Mouse (Mus musculus) testis, adult 2 months (tissue): Measurements from ENCODE around the gene Ddx10. TPM values are rescaled to one million over a fixed set of nuclear protein-coding genes. Genes with fewer than 3 reads are reported as not detected.

ENCODE experiments used
- H3K27ac ChIP-seq: fragments of 200-500 bp; 2 replicates; pipeline ENCODE4 v1.5.1; 2012; ENCODE audit warnings: low read depth, low read length; ENCODE audit not compliant: control insufficient read depth, insufficient read depth
- H3K27me3 ChIP-seq: fragments of 200-500 bp; 2 replicates; pipeline ENCODE4 v1.6.1; 2012; ENCODE audit warnings: mild to moderate bottlenecking, low read length, moderate library complexity; ENCODE audit not compliant: control insufficient read depth, insufficient read depth
- H3K36me3 ChIP-seq: fragments of 200-500 bp; 2 replicates; pipeline ENCODE4 v1.6.1; 2012; ENCODE audit warnings: mild to moderate bottlenecking, low read length; ENCODE audit not compliant: control insufficient read depth, insufficient read depth
- H3K4me1 ChIP-seq: fragments of 200-500 bp; 2 replicates; pipeline ENCODE4 v1.6.1; 2012; ENCODE audit warnings: low read length; ENCODE audit not compliant: control insufficient read depth, insufficient read depth
- H3K4me3 ChIP-seq: fragments of 200-500 bp; 2 replicates; pipeline ENCODE4 v1.5.1; 2012; ENCODE audit warnings: low read depth, mild to moderate bottlenecking, low read length, moderate library complexity, mixed read lengths; ENCODE audit not compliant: control insufficient read depth
- CTCF ChIP-seq: fragments of 200-500 bp; IDR thresholded peaks from 2 replicates; pipeline ENCODE4 v1.5.1; 2012; ENCODE audit warnings: low read depth, mild to moderate bottlenecking, inconsistent platforms, low read length, moderate library complexity; ENCODE audit not compliant: control insufficient read depth, insufficient read depth, insufficient replicate concordance
- POLR2A ChIP-seq: fragments of 200-500 bp; IDR thresholded peaks from 2 replicates; pipeline ENCODE4 v1.6.1; 2012; ENCODE audit warnings: low read depth, mild to moderate bottlenecking, inconsistent platforms, low read length, moderate library complexity; ENCODE audit not compliant: control insufficient read depth
- polyA plus RNA-seq: library from polyadenylated mRNA; depleted of rRNA; stranded (reverse); fragments of >200 nt; gene quantifications from 2 replicates; pipeline ENCODE4 v1.2.3, GENCODE M21; 2012

Gene Ddx10
- polyA plus RNA-seq, 1 experiment: 4.5 TPM

- Histone ChIP-seq H3K4me1 (no peaks in the 10 kb centered on the region), H3K27me3 (no peaks in the 10 kb centered on the region), H3K27ac (no peak overlapping the region), H3K4me3 (no peak overlapping the region), H3K36me3 (no peaks in the 10 kb centered on the region)
- no peak for TF ChIP-seq POLR2A
- TF ChIP-seq CTCF: no peak
Measured at GRCm38 (mm10) chr9:53257772-53258171, 9.9 kb upstream of the Ddx10 start.

DNA sequence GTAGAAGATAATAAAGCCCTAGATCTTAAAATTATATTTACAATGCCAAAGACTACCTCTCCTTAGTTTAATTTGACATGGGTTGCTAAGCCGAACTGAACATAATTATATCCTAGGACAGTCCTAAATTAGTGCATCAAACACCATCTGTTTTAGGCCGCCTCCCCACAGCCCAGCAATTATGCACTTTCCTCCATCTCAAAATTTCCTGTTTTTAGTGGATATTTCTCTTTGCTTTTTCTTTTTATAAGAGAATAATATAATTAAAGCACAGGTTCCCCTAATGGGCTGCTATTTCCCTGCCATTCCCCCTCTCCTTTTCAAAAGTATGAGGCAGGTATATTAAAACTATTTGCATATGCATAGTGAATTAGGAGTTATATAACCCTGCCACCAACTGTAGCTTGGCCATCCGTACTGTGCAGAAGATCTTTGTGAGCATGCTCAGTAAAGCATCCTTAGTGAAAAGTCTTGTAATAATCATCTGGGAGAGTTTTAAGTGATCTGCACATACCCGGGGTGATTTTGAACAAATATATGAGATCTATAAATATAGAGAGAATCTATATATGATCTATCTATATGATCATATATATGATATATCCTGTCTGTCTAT, 8.9 kb upstream of the Ddx10 start:
- H3K27ac ChIP-seq: no peak overlapping the region
- H3K27me3 ChIP-seq: no peaks in the 10 kb centered on the region
- no peaks in the 10 kb centered on the region for H3K36me3 ChIP-seq
- no peak overlapping the region for H3K4me3 ChIP-seq
- no peaks in the 10 kb centered on the region for H3K4me1 ChIP-seq
- no peak for TF ChIP-seq POLR2A
- TF ChIP-seq CTCF: no peak

- H3K27ac ChIP-seq: no peak overlapping the region
- no peak for TF ChIP-seq POLR2A
- TF ChIP-seq CTCF: peak; percentile 11; the same call in 1 of the 2 replicates
- no peaks in the 10 kb centered on the region for H3K36me3 ChIP-seq
- H3K27me3 ChIP-seq: no peaks in the 10 kb centered on the region
- no peaks in the 10 kb centered on the region for H3K4me1 ChIP-seq
- no peak overlapping the region for H3K4me3 ChIP-seq
Measured at GRCm38 (mm10) chr9:53254368-53254767, 6.5 kb upstream of the Ddx10 start.

GRCm38 (mm10) chr9:53247516-53247915, 337 bp downstream of the Ddx10 start:
- H3K4me3 ChIP-seq: peak overlapping the region; percentile 94
- H3K27me3 ChIP-seq: no peaks in the 10 kb centered on the region
- TF ChIP-seq POLR2A (no peak), CTCF (no peak)
- H3K36me3 ChIP-seq: no peaks in the 10 kb centered on the region
- H3K27ac ChIP-seq: peak overlapping the region; percentile 73
- peaks cover 9% of the 10 kb centered on the region for H3K4me1 ChIP-seq

DNA sequence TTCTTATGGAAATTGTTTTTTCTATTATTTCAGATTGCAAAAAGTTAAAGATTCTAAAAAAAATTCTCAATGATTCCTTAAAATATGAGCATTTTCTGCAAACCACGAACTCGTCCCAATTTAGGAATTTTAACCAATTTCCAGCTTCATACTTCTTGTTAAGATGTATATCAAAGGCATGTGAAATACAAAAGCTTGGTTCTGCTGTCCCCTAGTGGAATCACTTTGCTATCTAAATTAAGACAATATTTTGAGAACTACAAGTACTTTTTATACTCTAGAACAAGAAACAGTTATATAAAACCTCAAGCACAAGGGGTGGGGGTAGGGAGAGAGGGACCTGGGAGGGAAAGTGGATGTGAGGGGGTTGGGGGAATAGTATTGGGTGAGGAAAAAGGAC, 29.7 kb downstream of the Ddx10 start:
- no peaks in the 10 kb centered on the region for H3K36me3 ChIP-seq
- TF ChIP-seq CTCF (no peak), POLR2A (no peak)
- H3K4me3 ChIP-seq: no peak overlapping the region
- H3K4me1 ChIP-seq: no peaks in the 10 kb centered on the region
- H3K27me3 ChIP-seq: no peaks in the 10 kb centered on the region
- no peak overlapping the region for H3K27ac ChIP-seq

GRCm38 (mm10) chr9:53208283-53208682, 39.6 kb downstream of the Ddx10 start:
- Histone ChIP-seq H3K27ac (no peak overlapping the region), H3K27me3 (no peaks in the 10 kb centered on the region), H3K36me3 (no peaks in the 10 kb centered on the region; the same call in 1 of the 2 replicates), H3K4me3 (no peak overlapping the region), H3K4me1 (no peaks in the 10 kb centered on the region)
- TF ChIP-seq POLR2A (no peak), CTCF (no peak)

- TF ChIP-seq CTCF (no peak), POLR2A (no peak)
- H3K36me3 ChIP-seq: no peaks in the 10 kb centered on the region
Measured at GRCm38 (mm10) chr9:53174590-53174989, 73.3 kb downstream of the Ddx10 start.

More at GRCm38 (mm10) chr9:53174590-53174989, 73.3 kb downstream of the Ddx10 start:
- no peak overlapping the region for H3K27ac ChIP-seq
- H3K4me3 ChIP-seq: no peak overlapping the region
- H3K4me1 ChIP-seq: no peaks in the 10 kb centered on the region
- no peaks in the 10 kb centered on the region for H3K27me3 ChIP-seq
